13 mouse cellular contexts compared by ENCODE assay signal in genomic region chr10:52278011-52278434, GRCm38 (mm10). TPM values are rescaled to one million over a fixed set of nuclear protein-coding genes. Genes with fewer than 3 reads are reported as not detected.
DNase-seq lines count a peak whose midpoint lies in the region; ATAC-seq and TF ChIP-seq lines count a peak whose summit lies in the region.
"Had no signal": no experiment of that assay in that cellular context is flagged by ENCODE, and none has a peak within 500 bp of the region (broad histone marks: within the 10 kb centered on the region; RNA-seq: fewer than 3 reads in every experiment).

No protein-coding gene starts in this region.

- no peaks in the 10 kb centered on the region for H3K9me3 ChIP-seq in intestine, embryonic 16.5 days (ENCODE audit: control insufficient read depth, low read length)
- H3K9me3 ChIP-seq in lung, embryonic 15.5 days, result no peaks in the 10 kb centered on the region
- H3K9me3 ChIP-seq: embryonic facial prominence, embryonic 12.5 days; hindbrain, embryonic 13.5 days; neural tube, embryonic 13.5 days had no signal

- no peak overlapping the region for H3K9ac ChIP-seq in heart, adult 2 months (ENCODE audit: low read depth, low read length)
- H3K9ac ChIP-seq in intestine, embryonic 16.5 days (ENCODE audit: low read depth, low read length), result no peak overlapping the region
- no peak overlapping the region for H3K9ac ChIP-seq in lung, embryonic 15.5 days
- H3K9ac ChIP-seq: embryonic facial prominence, embryonic 12.5 days; hindbrain, embryonic 13.5 days; neural tube, embryonic 13.5 days had no signal

- H3K4me2 ChIP-seq in intestine, embryonic 16.5 days (ENCODE audit: low read depth, low read length), result no peak overlapping the region
- peak overlapping the region; percentile 19; the same call in 1 of the 2 replicates for H3K4me2 ChIP-seq in lung, embryonic 15.5 days
- H3K4me2 ChIP-seq: embryonic facial prominence, embryonic 12.5 days; hindbrain, embryonic 13.5 days; neural tube, embryonic 13.5 days had no signal

- TF ChIP-seq EP300 in heart, adult 2 months (IDR thresholded peaks at IDR 0.05; ENCODE audit: insufficient read depth, low read depth, low read length), result no peak

- peak; percentile 85 for ATAC-seq in intestine, embryonic 16.5 days
- ATAC-seq in lung, embryonic 15.5 days (ENCODE audit: borderline replicate concordance, extremely low read depth, low FRiP score, low TSS enrichment), result peak; percentile 50; the same call in 1 of the 2 replicates
- ATAC-seq in inflammation-experienced regulatory T-cells, adult 6 months, result no peak
- no peak for ATAC-seq in frontal cortex, adult (ENCODE audit: low TSS enrichment)

- no peak for DNase-seq in heart, adult 2 months
- DNase-seq in heart, postnatal 25 days (ENCODE audit: low spot score), result no peak
- DNase-seq in urinary bladder, postnatal 25 days (ENCODE audit: low spot score), result peak; percentile 23
- no peak for DNase-seq in layer of hippocampus, postnatal 10 days (ENCODE audit: low spot score in 2 of 2)
- DNase-seq: gastrocnemius, postnatal 36 days had no signal

- no peaks in the 10 kb centered on the region for H3K27me3 ChIP-seq in heart, adult 2 months (ENCODE audit: control insufficient read depth, insufficient read depth, low read length)
- H3K27me3 ChIP-seq in intestine, embryonic 16.5 days (replicated peaks; ENCODE audit: control insufficient read depth, insufficient read depth, low read length), result no peaks in the 10 kb centered on the region
- H3K27me3 ChIP-seq in lung, embryonic 15.5 days, result no peaks in the 10 kb centered on the region
- H3K27me3 ChIP-seq: embryonic facial prominence, embryonic 12.5 days; hindbrain, embryonic 13.5 days; neural tube, embryonic 13.5 days had no signal

- peak overlapping the region; percentile 23; the same call in 1 of the 2 replicates for H3K27ac ChIP-seq in heart, adult 2 months
- H3K27ac ChIP-seq in intestine, embryonic 16.5 days (ENCODE audit: low read length), result peak overlapping the region; percentile 30; the same call in 1 of the 2 replicates
- H3K27ac ChIP-seq in lung, embryonic 15.5 days, result peak overlapping the region; percentile 51
- H3K27ac ChIP-seq: embryonic facial prominence, embryonic 12.5 days; hindbrain, embryonic 13.5 days; neural tube, embryonic 13.5 days had no signal

- 73% methylated on average over 9 of the region's 9 CpGs for WGBS in heart, adult 2 months
- WGBS in intestine, embryonic 16.5 days, result 45% methylated on average over 9 of the region's 9 CpGs
- WGBS in lung, embryonic 15.5 days, result 39% methylated on average over 9 of the region's 9 CpGs

- no peak for TF ChIP-seq CTCF in heart, adult 2 months (IDR thresholded peaks at IDR 0.05)

- peaks cover 12% of the 10 kb centered on the region; the same call in 1 of the 2 replicates for H3K36me3 ChIP-seq in heart, adult 2 months (ENCODE audit: control insufficient read depth, insufficient read depth, low read length)
- 0 out of 2 replicates have a peak, but pooled peaks cover 3% of the 10 kb centered on the region for H3K36me3 ChIP-seq in intestine, embryonic 16.5 days (ENCODE audit: control insufficient read depth, insufficient read depth, low read length)
- H3K36me3 ChIP-seq in lung, embryonic 15.5 days, result no peaks in the 10 kb centered on the region
- H3K36me3 ChIP-seq: embryonic facial prominence, embryonic 12.5 days; hindbrain, embryonic 13.5 days; neural tube, embryonic 13.5 days had no signal

- H3K79me2 ChIP-seq in heart, adult 2 months (replicated peaks; ENCODE audit: control insufficient read depth, insufficient read depth, low read length), result no peaks in the 10 kb centered on the region

- no peak overlapping the region for H3K4me3 ChIP-seq in heart, adult 2 months
- no peak overlapping the region for H3K4me3 ChIP-seq in intestine, embryonic 16.5 days (ENCODE audit: low read length)
- H3K4me3 ChIP-seq in lung, embryonic 15.5 days, result no peak overlapping the region
- H3K4me3 ChIP-seq: embryonic facial prominence, embryonic 12.5 days; hindbrain, embryonic 13.5 days; neural tube, embryonic 13.5 days had no signal

- TF ChIP-seq POLR2A in heart, adult 2 months (IDR thresholded peaks at IDR 0.05; ENCODE audit: insufficient read depth, low read depth, low read length), result no peak

- intact Hi-C loops in heart, adult 2 months (cut with DNase I), result loop anchor here (2.0 kb wide), 1 partner anchor 17 kb away; no protein-coding TSS in a partner anchor
- intact Hi-C loops in heart, postnatal 25 days (cut with DNase I), result loop anchor here (2.0 kb wide), 1 partner anchor 15 kb away; no protein-coding TSS in a partner anchor

- peaks cover 14% of the 10 kb centered on the region for H3K4me1 ChIP-seq in heart, adult 2 months (ENCODE audit: control insufficient read depth, insufficient read depth, low read length)
- H3K4me1 ChIP-seq in intestine, embryonic 16.5 days (ENCODE audit: control insufficient read depth, insufficient read depth, low read length), result peaks cover 4% of the 10 kb centered on the region
- peaks cover 14% of the 10 kb centered on the region for H3K4me1 ChIP-seq in lung, embryonic 15.5 days

RNA-seq across cellular contexts. Expression of gene Dcbld1, which starts 44.6 kb away (rescaled TPM):
- 1 to 10 TPM; 4.2 to 4.9 TPM for total RNA-seq in heart, adult 2 months (2021)
- 2.7 and 3.3 TPM in 2 replicates for polyA plus RNA-seq in heart, adult 2 months (2012; rRNA removed)
- 1 to 10 TPM; 3.8 to 4.7 TPM for total RNA-seq in heart, postnatal 25 days (2021)
- polyA plus RNA-seq in intestine, embryonic 16.5 days (2015; fragmentation: Nextera tagmentation; extraction: Ambion mirVana), result 45.0 and 45.9 TPM in 2 replicates
- polyA plus RNA-seq in lung, embryonic 15.5 days (2015; fragmentation: Nextera tagmentation; extraction: Ambion mirVana), result 28.1 and 29.2 TPM in 2 replicates
- under 1 TPM in 1 of 3 experiments, not detected in 2; 0.17 TPM for polyA plus RNA-seq in inflammation-experienced regulatory T-cells, adult 6 months (2017; shearing (Covaris generic))
- 10 to 100 TPM; 12.1 to 12.5 TPM for total RNA-seq in layer of hippocampus, postnatal 10 days (2021)
- total RNA-seq: megakaryocyte, adult 5-6 weeks had no signal

Comparison
In these comparisons a context has a peak if more than half of its experiments do, and no peak if none do; other contexts are left out.
1. ATAC-seq: peak in intestine, embryonic 16.5 days (single experiment) and lung, embryonic 15.5 days (single experiment); none in inflammation-experienced regulatory T-cells, adult 6 months (single experiment) and frontal cortex, adult (single experiment).
2. Peak in every context shown above with its lines, with median percentiles within 50 percentile points of each other: H3K27ac ChIP-seq.